ENCODE assay signal across 17 mouse cellular contexts in genomic region chr6:43674986-43675760, GRCm38 (mm10). TPM values are rescaled to one million over a fixed set of nuclear protein-coding genes. Genes with fewer than 3 reads are reported as not detected.
A peak's percentile ranks its signal among the peaks of the same experiment; 100 is the strongest.
DNase-seq lines count a peak whose midpoint lies in the region; ATAC-seq and TF ChIP-seq lines count a peak whose summit lies in the region.
"Had no signal": no experiment of that assay in that cellular context is flagged by ENCODE, and none has a peak within 500 bp of the region (broad histone marks: within the 10 kb centered on the region; RNA-seq: fewer than 3 reads in every experiment).

No protein-coding gene starts in this region.

- TF ChIP-seq CTCF in liver, adult 2 months (IDR thresholded peaks at IDR 0.05; ENCODE audit: low read depth, low read length): no peak

- H3K27ac ChIP-seq in liver, adult 2 months (replicated peaks; ENCODE audit: insufficient read depth, low read depth, low read length): no peak overlapping the region
- H3K27ac ChIP-seq in intestine, embryonic 15.5 days: no peak overlapping the region
- H3K27ac ChIP-seq in kidney, embryonic 14.5 days (ENCODE audit: low read depth, low read length): peak overlapping the region; percentile 17; the same call in 1 of the 2 replicates
- H3K27ac ChIP-seq in hindbrain, embryonic 12.5 days: no peak overlapping the region
- H3K27ac ChIP-seq: embryonic facial prominence, embryonic 15.5 days; forebrain, embryonic 12.5 days; left cerebral cortex, adult 2 months; limb, embryonic 12.5 days; neural tube, embryonic 13.5 days had no signal

- H3K9ac ChIP-seq in liver, adult 2 months (ENCODE audit: low read depth, low read length): no peak overlapping the region
- H3K9ac ChIP-seq in intestine, embryonic 15.5 days: no peak overlapping the region
- H3K9ac ChIP-seq in kidney, embryonic 14.5 days (ENCODE audit: low read depth, low read length): no peak overlapping the region
- H3K9ac ChIP-seq in hindbrain, embryonic 12.5 days: no peak overlapping the region
- H3K9ac ChIP-seq: embryonic facial prominence, embryonic 15.5 days; forebrain, embryonic 12.5 days; limb, embryonic 12.5 days; neural tube, embryonic 13.5 days had no signal

- H3K36me3 ChIP-seq in liver, adult 2 months (ENCODE audit: control insufficient read depth, insufficient read depth, low read length): no peaks in the 10 kb centered on the region
- no peaks in the 10 kb centered on the region for H3K36me3 ChIP-seq in intestine, embryonic 15.5 days
- no peaks in the 10 kb centered on the region for H3K36me3 ChIP-seq in kidney, embryonic 14.5 days (ENCODE audit: control insufficient read depth, insufficient read depth, low read length)
- no peaks in the 10 kb centered on the region for H3K36me3 ChIP-seq in hindbrain, embryonic 12.5 days
- H3K36me3 ChIP-seq: embryonic facial prominence, embryonic 15.5 days; forebrain, embryonic 12.5 days; limb, embryonic 12.5 days; neural tube, embryonic 13.5 days had no signal

- H3K4me1 ChIP-seq in liver, adult 2 months (ENCODE audit: control insufficient read depth, insufficient read depth, low read length): no peaks in the 10 kb centered on the region
- 0 out of 2 replicates have a peak, but pooled peaks cover 4% of the 10 kb centered on the region for H3K4me1 ChIP-seq in intestine, embryonic 15.5 days (replicated peaks)
- H3K4me1 ChIP-seq in kidney, embryonic 14.5 days (ENCODE audit: control insufficient read depth, insufficient read depth, low read length): peaks cover 5% of the 10 kb centered on the region; the same call in 1 of the 2 replicates
- H3K4me1 ChIP-seq in hindbrain, embryonic 12.5 days: no peaks in the 10 kb centered on the region
- H3K4me1 ChIP-seq: embryonic facial prominence, embryonic 15.5 days; forebrain, embryonic 12.5 days; limb, embryonic 12.5 days; neural tube, embryonic 13.5 days had no signal

- TF ChIP-seq POLR2A in liver, adult 2 months (IDR thresholded peaks at IDR 0.05; ENCODE audit: extremely low read depth, insufficient read depth, low read length): no peak

- H3K9me3 ChIP-seq in intestine, embryonic 15.5 days: no peaks in the 10 kb centered on the region
- H3K9me3 ChIP-seq in kidney, embryonic 14.5 days (ENCODE audit: control insufficient read depth, low read length): no peaks in the 10 kb centered on the region; the same call in 1 of the 2 replicates
- no peaks in the 10 kb centered on the region for H3K9me3 ChIP-seq in hindbrain, embryonic 12.5 days (replicated peaks)
- H3K9me3 ChIP-seq: embryonic facial prominence, embryonic 15.5 days; forebrain, embryonic 12.5 days; limb, embryonic 12.5 days; neural tube, embryonic 13.5 days had no signal

- H3K4me3 ChIP-seq in liver, adult 2 months (ENCODE audit: insufficient read depth, low read depth, low read length): no peak overlapping the region
- H3K4me3 ChIP-seq in intestine, embryonic 15.5 days (replicated peaks): no peak overlapping the region
- no peak overlapping the region for H3K4me3 ChIP-seq in kidney, embryonic 14.5 days (ENCODE audit: low read length)
- no peak overlapping the region for H3K4me3 ChIP-seq in hindbrain, embryonic 12.5 days
- H3K4me3 ChIP-seq: embryonic facial prominence, embryonic 15.5 days; forebrain, embryonic 12.5 days; left cerebral cortex, adult 2 months; limb, embryonic 12.5 days; neural tube, embryonic 13.5 days had no signal

- ATAC-seq in intestine, embryonic 15.5 days: peak; percentile 52; the same call in 1 of the 2 replicates
- ATAC-seq in kidney, embryonic 14.5 days (ENCODE audit: low FRiP score, low TSS enrichment): peak; percentile 53; the same call in 1 of the 2 replicates
- no peak for ATAC-seq in hindbrain, embryonic 12.5 days (ENCODE audit: low FRiP score)
- ATAC-seq in megakaryocyte, adult 5-6 weeks (ENCODE audit: poor library complexity, severe bottlenecking): no peak
- ATAC-seq: CD4-positive, CD25-positive, alpha-beta regulatory T cell, adult 4 months; hindbrain, embryonic 16.5 days had no signal

- H3K79me2 ChIP-seq in liver, adult 2 months (ENCODE audit: control insufficient read depth, insufficient read depth, low read length): no peaks in the 10 kb centered on the region

- H3K4me2 ChIP-seq in intestine, embryonic 15.5 days (replicated peaks): no peak overlapping the region
- no peak overlapping the region for H3K4me2 ChIP-seq in kidney, embryonic 14.5 days (replicated peaks; ENCODE audit: low read depth, low read length)
- no peak overlapping the region for H3K4me2 ChIP-seq in hindbrain, embryonic 12.5 days (replicated peaks)
- H3K4me2 ChIP-seq: embryonic facial prominence, embryonic 15.5 days; forebrain, embryonic 12.5 days; limb, embryonic 12.5 days; neural tube, embryonic 13.5 days had no signal

- no peaks in the 10 kb centered on the region for H3K27me3 ChIP-seq in liver, adult 2 months (ENCODE audit: control insufficient read depth, insufficient read depth, low read length)
- no peaks in the 10 kb centered on the region for H3K27me3 ChIP-seq in intestine, embryonic 15.5 days (replicated peaks)
- no peaks in the 10 kb centered on the region for H3K27me3 ChIP-seq in kidney, embryonic 14.5 days (ENCODE audit: control insufficient read depth, insufficient read depth, low read length)
- no peaks in the 10 kb centered on the region for H3K27me3 ChIP-seq in hindbrain, embryonic 12.5 days
- H3K27me3 ChIP-seq: embryonic facial prominence, embryonic 15.5 days; forebrain, embryonic 12.5 days; limb, embryonic 12.5 days; neural tube, embryonic 13.5 days had no signal

- peak; percentile 15 for DNase-seq in liver, adult 2 months (ENCODE audit: extremely low read depth, low read depth, low spot score)
- no peak for DNase-seq in liver
- DNase-seq in large intestine, adult 2 months (ENCODE audit: low read depth, low spot score): peak; percentile 28
- DNase-seq: cerebellum, adult 11 months; heart, adult 18-20 months; thymus, adult 18-20 months had no signal

- 62% methylated on average over 3 of the region's 3 CpGs for WGBS in liver, adult 2 months
- WGBS in intestine, embryonic 15.5 days: 43% methylated on average over 3 of the region's 3 CpGs
- 37% methylated on average over 3 of the region's 3 CpGs for WGBS in kidney, embryonic 14.5 days
- 17% methylated on average over 3 of the region's 3 CpGs for WGBS in large intestine, adult 2 months
- WGBS in hindbrain, embryonic 12.5 days: 71% methylated on average over 3 of the region's 3 CpGs

RNA-seq across cellular contexts. Expression of gene Tpk1, which starts 9.1 kb away (rescaled TPM):
- 13.5 and 16.7 TPM in 2 replicates for total RNA-seq in liver, adult 2 months (2014; rRNA removed)
- polyA plus RNA-seq in liver, adult 2 months (2012; rRNA removed): 6.2 and 6.6 TPM in 2 replicates
- polyA plus RNA-seq in intestine, embryonic 15.5 days (2015; fragmentation: Nextera tagmentation; extraction: Ambion mirVana): 18.9 and 20.6 TPM in 2 replicates
- 10.0 and 14.2 TPM in 2 replicates for polyA plus RNA-seq in kidney, embryonic 14.5 days (2014; fragmentation: Nextera tagmentation; extraction: Ambion mirVana)
- 8.4 and 11.7 TPM in 2 replicates for polyA plus RNA-seq in large intestine, adult 2 months (2012; rRNA removed)
- polyA plus RNA-seq in hindbrain, embryonic 12.5 days (2016; fragmentation: Nextera tagmentation; extraction: Ambion mirVana): 5.7 and 7.2 TPM in 2 replicates
- total RNA-seq in megakaryocyte, adult 5-6 weeks (2015): 7.0 and 8.6 TPM in 2 replicates
- total RNA-seq in megakaryocyte, adult 5-6 weeks (2017): 3.0 and 4.0 TPM in 2 replicates

Comparison
In these comparisons a context has a peak if more than half of its experiments do, and no peak if none do; other contexts are left out.
1. ATAC-seq: peak in intestine, embryonic 15.5 days (single experiment) and kidney, embryonic 14.5 days (single experiment); none in hindbrain, embryonic 12.5 days (single experiment) and megakaryocyte, adult 5-6 weeks (single experiment).